Mouse (Mus musculus): ENCODE data around the gene Thap12. TPM values are rescaled to one million over a fixed set of nuclear protein-coding genes. Genes with fewer than 3 reads are reported as not detected.

The Thap12 gene
- total and polyA plus RNA-seq, 3 experiments: 47.7 to 140 (median 52.7) TPM

GRCm38 (mm10) chr7:98692761-98693546 is 9.9 kb upstream of the Thap12 start:
- peak; percentile 26 for DNase-seq (ENCODE audit: low read depth, low spot score)
- Histone ChIP-seq H3K9me3 (replicated peaks; ENCODE audit: insufficient read depth, low read length) (no peaks in the 10 kb centered on the region), H3K4me1 (ENCODE audit: control insufficient read depth in 1 of 2, insufficient read depth in 2 of 2, low read length in 2 of 2) (peaks cover 0 to 24% of the 10 kb centered on the region in 2 experiments; a peak in 2 of 4 replicates), H3K9ac (ENCODE audit: control insufficient read depth, low read depth, low read length, poor library complexity, severe bottlenecking) (no peak overlapping the region), H3K27ac (ENCODE audit: control insufficient read depth, low read depth, low read length) (peak overlapping the region; percentile 7; the same call in 1 of the 2 replicates), H3K27me3 (ENCODE audit: control insufficient read depth in 1 of 2, insufficient read depth in 2 of 2, low read length in 2 of 2) (no peaks in the 10 kb centered on the region), H3K79me2 (ENCODE audit: control insufficient read depth, insufficient read depth, low read length, poor library complexity) (peaks cover 5% of the 10 kb centered on the region), H3K4me3 (ENCODE audit: control insufficient read depth in 1 of 2, insufficient read depth in 1 of 2, low read depth in 2 of 2, low read length in 2 of 2) (no peak overlapping the region), H3K36me3 (ENCODE audit: control insufficient read depth in 1 of 2, insufficient read depth in 2 of 2, low read length in 2 of 2) (peaks cover 0 to 27% of the 10 kb centered on the region in 2 experiments; a peak in 2 of 4 replicates)
- TF ChIP-seq CTCF (IDR thresholded peaks at IDR 0.05 in 2 of 3, conservative IDR thresholded peaks at IDR 0.05 in 1 of 3; ENCODE audit: control insufficient read depth in 1 of 3, insufficient read depth in 1 of 3, low read depth in 2 of 3, low read length in 3 of 3, poor library complexity in 1 of 3, severe bottlenecking in 1 of 3) (0 out of 6 replicates have a peak, but pooled peaks of 1 of the 3 experiments have one; percentile 4), ELF1 (IDR thresholded peaks at IDR 0.05; ENCODE audit: low read depth, low read length) (no peak)

- Histone ChIP-seq H3K4me3 (ENCODE audit: control insufficient read depth in 1 of 2, insufficient read depth in 1 of 2, low read depth in 2 of 2, low read length in 2 of 2) (peak overlapping the region; percentile 21; a peak in 3 of 4 replicates), H3K79me2 (ENCODE audit: control insufficient read depth, insufficient read depth, low read length, poor library complexity) (peaks cover 5% of the 10 kb centered on the region), H3K27me3 (ENCODE audit: control insufficient read depth in 1 of 2, insufficient read depth in 2 of 2, low read length in 2 of 2) (no peaks in the 10 kb centered on the region), H3K36me3 (ENCODE audit: control insufficient read depth in 1 of 2, insufficient read depth in 2 of 2, low read length in 2 of 2) (peaks cover 0 to 27% of the 10 kb centered on the region in 2 experiments; a peak in 2 of 4 replicates), H3K9me3 (replicated peaks; ENCODE audit: insufficient read depth, low read length) (no peaks in the 10 kb centered on the region), H3K4me1 (ENCODE audit: control insufficient read depth in 1 of 2, insufficient read depth in 2 of 2, low read length in 2 of 2) (peaks cover 0 to 21% of the 10 kb centered on the region in 2 experiments; a peak in 2 of 4 replicates), H3K9ac (ENCODE audit: control insufficient read depth, low read depth, low read length, poor library complexity, severe bottlenecking) (peak overlapping the region; percentile 46), H3K27ac (ENCODE audit: control insufficient read depth, low read depth, low read length) (peak overlapping the region; percentile 85)
- peak; percentile 92 for DNase-seq (ENCODE audit: low read depth, low spot score)
- TF ChIP-seq POLR2A (IDR thresholded peaks at IDR 0.05; ENCODE audit: control insufficient read depth in 1 of 2, insufficient read depth in 1 of 2, low read depth in 1 of 2, low read length in 2 of 2, poor library complexity in 1 of 2) (peak in 1 of 2 experiments; percentile 65; a peak in 2 of 4 replicates), ZNF384 (IDR thresholded peaks at IDR 0.05; ENCODE audit: low read depth, low read length) (no peak), ZC3H11A (IDR thresholded peaks at IDR 0.05; ENCODE audit: low read depth, low read length) (no peak), RAD21 (IDR thresholded peaks at IDR 0.05; ENCODE audit: low read depth, low read length) (no peak), GATA1 (IDR thresholded peaks at IDR 0.05; ENCODE audit: low read depth, low read length) (peak; percentile 86), TBP (IDR thresholded peaks at IDR 0.05; ENCODE audit: low read depth, low read length) (peak; percentile 60), ZMIZ1 (IDR thresholded peaks at IDR 0.05; ENCODE audit: low read depth, low read length) (no peak), ETS1 (IDR thresholded peaks at IDR 0.05; ENCODE audit: low read depth, low read length) (peak; percentile 62), POLR2AphosphoS5 (IDR thresholded peaks at IDR 0.05; ENCODE audit: borderline replicate concordance, low read depth, low read length) (no peak), ELF1 (IDR thresholded peaks at IDR 0.05; ENCODE audit: low read depth, low read length) (peak; percentile 80), ZKSCAN1 (IDR thresholded peaks at IDR 0.05; ENCODE audit: low read depth, low read length) (no peak), CHD1 (IDR thresholded peaks at IDR 0.05; ENCODE audit: low read depth, low read length) (no peak), MAX (IDR thresholded peaks at IDR 0.05; ENCODE audit: low read length) (peak; percentile 92), MXI1 (IDR thresholded peaks at IDR 0.05; ENCODE audit: low read depth, low read length) (peak; percentile 98), POLR2AphosphoS2 (IDR thresholded peaks at IDR 0.05; ENCODE audit: low read length) (peak; percentile 50; the same call in 1 of the 2 replicates), EP300 (IDR thresholded peaks at IDR 0.05; ENCODE audit: low read depth in 1 of 2, low read length in 2 of 2) (peak; percentile 11 to 48; a peak in 2 of 4 replicates), TCF12 (IDR thresholded peaks at IDR 0.05; ENCODE audit: low read depth, low read length) (no peak), USF1 (IDR thresholded peaks at IDR 0.05; ENCODE audit: low read depth, low read length) (no peak), MAZ (IDR thresholded peaks at IDR 0.05; ENCODE audit: low read depth, low read length) (no peak), BHLHE40 (IDR thresholded peaks at IDR 0.05; ENCODE audit: borderline replicate concordance, low read depth, low read length) (no peak), JUND (IDR thresholded peaks at IDR 0.05; ENCODE audit: low read depth, low read length) (no peak), RCOR1 (IDR thresholded peaks at IDR 0.05; ENCODE audit: low read depth, low read length) (no peak), NRF1 (IDR thresholded peaks at IDR 0.05; ENCODE audit: insufficient read depth, low read depth, low read length, poor library complexity, severe bottlenecking) (no peak), USF2 (IDR thresholded peaks at IDR 0.05; ENCODE audit: borderline replicate concordance in 1 of 2, insufficient read depth in 1 of 2, low read depth in 1 of 2, low read length in 2 of 2) (no peak), NELFE (IDR thresholded peaks at IDR 0.05; ENCODE audit: low read depth, low read length) (0 out of 2 replicates have a peak, but pooled peaks have one; percentile 52), SMC3 (IDR thresholded peaks at IDR 0.05; ENCODE audit: low read depth, low read length) (no peak), HCFC1 (IDR thresholded peaks at IDR 0.05; ENCODE audit: low read depth, low read length) (peak; percentile 51), MYB (IDR thresholded peaks at IDR 0.05; ENCODE audit: low read depth, low read length) (no peak), E2F4 (IDR thresholded peaks at IDR 0.05; ENCODE audit: borderline replicate concordance, low read depth, low read length) (no peak)
Measured at GRCm38 (mm10) chr7:98694046-98694445, 8.9 kb upstream of the Thap12 start.
